22 mouse cellular contexts compared by ENCODE assay signal in genomic region chr13:31823316-31823715, GRCm38 (mm10). TPM values are rescaled to one million over a fixed set of nuclear protein-coding genes. Genes with fewer than 3 reads are reported as not detected.
"Had no signal": no experiment of that assay in that cellular context is flagged by ENCODE, and none has a peak within 500 bp of the region (broad histone marks: within the 10 kb centered on the region; RNA-seq: fewer than 3 reads in every experiment).

No protein-coding gene starts in this region.

- H3K27ac ChIP-seq: liver, embryonic 13.5 days; lung, embryonic 15.5 days; midbrain, embryonic 12.5 days; neural tube, embryonic 12.5 days; neural tube, embryonic 15.5 days; stomach, embryonic 15.5 days had no signal

- DNase-seq: kidney, adult 18-20 months; kidney, adult 9 months; kidney, postnatal 10 days; kidney, postnatal 36 days; layer of hippocampus, adult 9-11 months; liver; liver, embryonic 13.5 days; lung, postnatal 10 days; lung, postnatal 4 days; right cerebral cortex, postnatal 25 days; spleen, adult 18-20 months; thymus, postnatal 25 days had no signal

- H3K4me2 ChIP-seq: limb, embryonic 13.5 days; liver, embryonic 13.5 days; lung, embryonic 15.5 days; midbrain, embryonic 12.5 days; neural tube, embryonic 12.5 days; neural tube, embryonic 15.5 days; stomach, embryonic 15.5 days had no signal

- H3K4me3 ChIP-seq: limb, embryonic 10.5 days; limb, embryonic 13.5 days; liver, embryonic 13.5 days; lung, embryonic 15.5 days; midbrain, embryonic 12.5 days; neural tube, embryonic 12.5 days; neural tube, embryonic 15.5 days; stomach, embryonic 15.5 days had no signal

- H3K9me3 ChIP-seq: limb, embryonic 10.5 days; limb, embryonic 13.5 days; liver, embryonic 13.5 days; lung, embryonic 15.5 days; midbrain, embryonic 12.5 days; neural tube, embryonic 12.5 days; neural tube, embryonic 15.5 days; stomach, embryonic 15.5 days had no signal

- H3K36me3 ChIP-seq: limb, embryonic 10.5 days; limb, embryonic 13.5 days; liver, embryonic 13.5 days; lung, embryonic 15.5 days; midbrain, embryonic 12.5 days; neural tube, embryonic 12.5 days; neural tube, embryonic 15.5 days; stomach, embryonic 15.5 days had no signal

- H3K9ac ChIP-seq: limb, embryonic 13.5 days; liver, embryonic 13.5 days; lung, embryonic 15.5 days; midbrain, embryonic 12.5 days; neural tube, embryonic 12.5 days; neural tube, embryonic 15.5 days; stomach, embryonic 15.5 days had no signal

RNA-seq across cellular contexts. Expression of gene Foxc1, which starts 16.9 kb away (rescaled TPM):
- total RNA-seq: megakaryocyte progenitor cell, adult 5-6 weeks; megakaryocyte-erythroid progenitor cell, adult 5-6 weeks had no signal
- polyA plus RNA-seq: liver, embryonic 16.5 days had no signal
